Mouse (Mus musculus) liver, embryonic 13.5 days (tissue): ENCODE results near the gene Igf2r. TPM values are rescaled to one million over a fixed set of nuclear protein-coding genes. Genes with fewer than 3 reads are reported as not detected.

Experiments
- ATAC-seq: fragments of 200-750 bp; cut with Nextera tagmentation; 2 replicates; pipeline ENCODE4 v1.8.0; 2017; ENCODE audit warnings: low read depth, mild to moderate bottlenecking, moderate number of reproducible peaks, moderate library complexity
- DNase-seq: peaks from one replicate; pipeline ENCODE4 v3.0.0; 2022
- H3K27ac ChIP-seq: fragments of 300-500 bp; sonication (generic); 2 replicates; pipeline ENCODE4 v1.5.1; 2015; ENCODE audit warnings: moderate library complexity, mild to moderate bottlenecking, inconsistent platforms
- H3K27me3 ChIP-seq: fragments of 300-500 bp; sonication (generic); 2 replicates; pipeline ENCODE4 v1.6.1; 2015; ENCODE audit warnings: mild to moderate bottlenecking, inconsistent platforms
- H3K36me3 ChIP-seq: fragments of 300-500 bp; sonication (generic); 2 replicates; pipeline ENCODE4 v1.6.1; 2015; ENCODE audit warnings: mild to moderate bottlenecking, inconsistent platforms
- H3K4me1 ChIP-seq: fragments of 300-500 bp; sonication (generic); replicated peaks from 2 replicates; pipeline ENCODE4 v1.6.1; 2015; ENCODE audit warnings: inconsistent platforms
- H3K4me2 ChIP-seq: fragments of 300-500 bp; sonication (generic); 2 replicates; pipeline ENCODE4 v1.6.1; 2015; ENCODE audit warnings: inconsistent platforms, mild to moderate bottlenecking, moderate library complexity
- H3K4me3 ChIP-seq: fragments of 300-500 bp; sonication (generic); replicated peaks from 2 replicates; pipeline ENCODE4 v1.5.1; 2015; ENCODE audit warnings: mild to moderate bottlenecking, inconsistent platforms
- H3K9ac ChIP-seq: fragments of 300-500 bp; sonication (generic); 2 replicates; pipeline ENCODE4 v1.6.1; 2015; ENCODE audit warnings: mild to moderate bottlenecking, inconsistent platforms
- H3K9me3 ChIP-seq: fragments of 300-500 bp; sonication (generic); replicated peaks from 2 replicates; pipeline ENCODE4 v1.6.1; 2016; ENCODE audit warnings: inconsistent platforms
- WGBS: fragments of 180-500 bp; shearing (Covaris S2); methylation state at CpG from one replicate; pipeline ENCODE4 v1.1.7; 2015; ENCODE audit not compliant: insufficient replicate concordance; 5-methylcytosine and 5-hydroxymethylcytosine counted together
- polyA plus RNA-seq: library from polyadenylated mRNA; unstranded; fragments of >200 nt; fragmentation: Nextera tagmentation; extraction: Ambion mirVana; gene quantifications from 2 replicates; pipeline ENCODE4 v1.2.1, GENCODE M21; 2015

The Igf2r gene
- polyA plus RNA-seq, 1 experiment from 2014 or later = 13.8 TPM

DNA sequence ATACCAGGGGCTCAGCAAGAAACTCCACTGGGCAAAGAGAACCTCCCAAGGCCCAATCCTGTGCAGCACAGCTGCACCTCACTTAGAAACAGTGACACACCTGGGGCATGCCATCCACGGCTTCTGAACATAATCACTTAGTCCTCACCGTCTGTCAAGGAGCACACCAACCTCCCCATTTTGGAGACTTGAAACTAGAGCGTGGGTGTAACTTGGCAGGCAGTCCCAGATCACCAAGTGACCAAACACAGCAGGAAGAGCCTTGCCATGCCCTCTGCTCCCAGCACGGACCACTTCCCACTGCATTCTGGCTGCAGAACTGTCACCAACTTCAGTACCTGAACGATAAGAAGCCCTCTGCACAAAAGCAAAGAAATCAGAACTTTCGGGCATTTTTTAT lies 12.3 kb downstream of the Igf2r start:
- DNase-seq = no peak
- H3K4me1 ChIP-seq = peaks cover 89% of the 10 kb centered on the region

DNA sequence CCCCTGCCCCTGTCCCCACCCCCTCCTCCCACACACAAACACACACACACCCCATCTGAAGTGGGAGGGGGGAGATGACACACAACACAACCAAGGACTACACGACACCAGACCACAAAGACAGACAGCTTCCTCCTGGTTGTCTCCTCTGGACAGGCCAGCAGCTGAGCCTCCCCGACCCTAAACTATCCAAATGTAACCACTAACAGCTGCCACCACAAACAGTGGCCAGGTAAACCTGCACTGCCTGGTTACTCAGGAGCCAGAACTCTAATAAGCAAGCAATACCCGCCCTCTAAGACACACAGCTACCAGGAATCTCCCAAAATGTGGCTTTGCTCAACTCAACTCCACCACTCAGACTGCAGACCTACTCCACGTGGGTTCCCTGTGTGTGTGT lies 13.5 kb downstream of the Igf2r start:
- H3K4me1 ChIP-seq = peaks cover 91% of the 10 kb centered on the region
- H3K4me2 ChIP-seq = no peak overlapping the region
- WGBS = 31% methylated on average over 4 of the region's 4 CpGs
- no peak overlapping the region for H3K4me3 ChIP-seq
- no peak overlapping the region for H3K9ac ChIP-seq
- ATAC-seq (no peak), DNase-seq (no peak)
- H3K27ac ChIP-seq = no peak overlapping the region
- H3K9me3 ChIP-seq = no peaks in the 10 kb centered on the region
- peaks cover 12% of the 10 kb centered on the region; the same call in 1 of the 2 replicates for H3K36me3 ChIP-seq
- H3K27me3 ChIP-seq = no peaks in the 10 kb centered on the region

More for the DNA sequence above, 12.3 kb downstream of the Igf2r start:
- H3K27me3 ChIP-seq = no peaks in the 10 kb centered on the region
- no peaks in the 10 kb centered on the region for H3K9me3 ChIP-seq
- 71% methylated on average over 6 of the region's 6 CpGs for WGBS
- no peak overlapping the region for H3K9ac ChIP-seq
- H3K4me3 ChIP-seq = no peak overlapping the region
- no peak for ATAC-seq
- no peak overlapping the region for H3K4me2 ChIP-seq
- peaks cover 14% of the 10 kb centered on the region; the same call in 1 of the 2 replicates for H3K36me3 ChIP-seq
- H3K27ac ChIP-seq = no peak overlapping the region

DNA sequence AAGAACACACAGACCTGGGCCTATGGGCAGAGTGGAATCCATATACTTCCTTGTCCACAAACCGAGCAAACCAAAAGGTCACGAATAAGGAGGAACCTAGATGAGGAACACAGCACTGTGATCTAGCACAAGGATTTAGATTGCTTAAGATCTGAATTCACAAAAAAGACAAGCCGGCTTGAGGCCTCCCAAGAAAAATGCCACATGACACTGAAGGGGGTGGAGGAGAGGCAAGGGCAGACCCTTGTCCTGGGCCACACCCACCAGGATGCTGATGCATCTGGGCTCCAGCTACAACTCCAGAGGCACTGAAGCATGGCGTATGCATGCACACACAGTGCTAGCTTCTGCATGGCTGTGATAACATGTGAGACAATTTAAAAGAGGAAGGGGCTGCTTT lies 14.3 kb downstream of the Igf2r start:
- H3K27me3 ChIP-seq = no peaks in the 10 kb centered on the region
- ATAC-seq (0 out of 2 replicates have a peak, but pooled peaks have one; percentile 33), DNase-seq (no peak)
- peaks cover 6% of the 10 kb centered on the region; the same call in 1 of the 2 replicates for H3K36me3 ChIP-seq
- H3K27ac ChIP-seq = no peak overlapping the region; the same call in 1 of the 2 replicates
- H3K9ac ChIP-seq = no peak overlapping the region
- H3K4me3 ChIP-seq = no peak overlapping the region
- H3K4me2 ChIP-seq = no peak overlapping the region
- WGBS = 35% methylated on average over 4 of the region's 4 CpGs
- peaks cover 91% of the 10 kb centered on the region for H3K4me1 ChIP-seq
- H3K9me3 ChIP-seq = no peaks in the 10 kb centered on the region

DNA sequence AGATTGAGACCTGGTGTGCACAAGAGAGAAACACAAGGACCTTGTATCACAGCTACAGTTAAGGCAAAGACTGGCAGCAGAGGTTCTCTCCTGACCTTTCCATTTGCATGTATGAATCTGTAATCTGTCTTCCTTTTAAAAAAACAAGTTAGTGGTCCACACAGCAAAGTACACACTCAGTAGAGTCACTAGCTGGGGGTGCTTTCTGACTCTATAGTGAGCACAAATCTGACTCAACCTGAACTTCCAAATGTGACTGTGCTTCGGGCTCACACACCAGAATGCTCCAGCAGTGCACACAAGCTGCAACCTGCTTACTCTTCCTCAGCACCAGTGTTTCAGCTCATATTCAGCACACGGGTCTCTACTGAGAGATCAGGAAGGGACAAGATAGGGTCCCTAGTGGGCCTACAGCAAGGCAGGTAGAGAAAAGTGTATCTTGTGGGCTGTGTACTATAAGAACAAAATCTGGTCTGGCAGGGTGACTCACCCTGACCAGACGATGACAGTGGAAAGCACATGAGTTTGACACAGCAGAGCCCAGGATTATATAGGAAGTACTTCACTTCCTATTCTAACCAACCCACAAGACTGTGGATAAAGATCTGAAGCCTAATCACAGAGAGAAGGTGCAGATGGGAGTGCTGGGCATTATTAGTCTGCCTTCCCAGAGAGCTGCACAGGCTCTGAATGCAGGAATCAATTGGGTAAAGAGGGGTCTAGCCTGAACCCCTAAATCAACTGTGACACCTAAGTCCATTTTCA lies 15.0 kb downstream of the Igf2r start:
- Histone ChIP-seq H3K9ac (no peak overlapping the region), H3K27me3 (no peaks in the 10 kb centered on the region), H3K27ac (no peak overlapping the region; the same call in 1 of the 2 replicates), H3K4me1 (peaks cover 89% of the 10 kb centered on the region), H3K4me2 (no peak overlapping the region), H3K36me3 (peaks cover 2% of the 10 kb centered on the region; the same call in 1 of the 2 replicates), H3K4me3 (no peak overlapping the region), H3K9me3 (no peaks in the 10 kb centered on the region)
- 38% methylated on average over 3 of the region's 3 CpGs for WGBS
- 0 out of 2 replicates have a peak, but pooled peaks have one; percentile 16 for ATAC-seq
- no peak for DNase-seq

DNA sequence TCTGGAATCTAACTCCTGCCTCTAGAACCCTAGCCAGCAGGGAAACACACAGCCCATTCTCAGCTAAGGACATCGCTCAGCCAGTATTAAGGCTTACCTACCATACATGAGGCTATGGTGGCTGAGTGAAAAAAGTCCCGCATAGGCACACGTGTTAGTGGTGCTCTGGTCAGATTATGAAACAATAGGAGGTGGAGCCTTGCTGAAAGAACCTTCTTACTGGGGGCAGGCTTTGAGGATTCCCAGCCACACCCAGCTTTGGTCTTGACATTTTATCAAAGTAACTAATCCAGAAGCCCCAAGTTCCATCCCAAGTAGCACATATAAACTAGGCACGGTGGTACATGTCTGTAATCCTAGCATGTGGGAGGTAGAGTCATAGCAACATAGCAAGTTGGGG lies 16.4 kb downstream of the Igf2r start:
- H3K36me3 ChIP-seq = peaks cover 2% of the 10 kb centered on the region; the same call in 1 of the 2 replicates
- no peak overlapping the region for H3K4me2 ChIP-seq
- DNase-seq = no peak
- H3K27me3 ChIP-seq = no peaks in the 10 kb centered on the region
- 0 out of 2 replicates have a peak, but pooled peaks have one; percentile 11 for ATAC-seq
- WGBS = 45% methylated on average over 4 of the region's 4 CpGs
- H3K4me1 ChIP-seq = peaks cover 90% of the 10 kb centered on the region
- no peak overlapping the region for H3K4me3 ChIP-seq
- H3K27ac ChIP-seq = no peak overlapping the region
- H3K9me3 ChIP-seq = no peaks in the 10 kb centered on the region
- no peak overlapping the region for H3K9ac ChIP-seq

DNA sequence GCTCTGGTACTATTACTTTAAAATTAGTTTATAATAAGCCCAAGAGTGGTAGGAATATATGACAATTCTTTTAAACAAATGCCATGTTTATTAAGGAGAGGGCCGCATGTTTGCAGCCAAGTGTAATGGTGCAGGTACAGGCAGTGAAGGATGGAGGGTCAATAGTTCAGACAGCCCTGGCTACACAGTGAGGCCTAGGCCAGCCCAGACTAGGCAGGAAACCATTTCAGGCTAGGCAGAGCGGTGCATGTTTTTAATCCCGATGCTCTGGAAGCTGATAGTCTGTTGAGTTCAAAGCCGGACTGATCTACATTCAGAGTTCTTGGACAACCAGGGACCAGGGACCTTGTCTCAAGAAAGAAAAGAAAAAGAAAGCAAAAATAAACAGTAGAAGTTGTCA lies 17.8 kb downstream of the Igf2r start:
- peaks cover 84% of the 10 kb centered on the region for H3K4me1 ChIP-seq

DNA sequence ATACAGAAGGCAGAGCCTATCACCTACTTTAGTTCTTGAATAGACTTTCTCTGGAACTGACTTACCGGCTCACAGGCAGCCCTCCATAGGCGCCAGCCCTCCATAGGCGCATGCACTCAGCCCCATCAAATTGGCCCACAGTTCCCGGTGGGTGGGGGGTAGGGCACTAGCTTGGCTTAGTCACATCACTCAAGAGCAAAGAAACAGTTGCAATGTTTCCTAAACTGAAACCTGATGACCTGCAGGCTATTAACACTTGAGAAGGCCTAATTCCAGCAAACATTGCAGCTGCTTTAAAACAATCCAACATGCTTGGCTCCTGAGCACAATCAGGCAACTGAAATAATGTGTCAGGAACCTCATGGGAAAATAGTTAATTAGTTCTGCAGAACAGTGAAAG lies 18.2 kb downstream of the Igf2r start:
- WGBS = 51% methylated on average over 4 of the region's 4 CpGs
- DNase-seq (no peak), ATAC-seq (no peak)
- Histone ChIP-seq H3K4me3 (no peak overlapping the region), H3K4me2 (no peak overlapping the region), H3K4me1 (peaks cover 83% of the 10 kb centered on the region), H3K27me3 (no peaks in the 10 kb centered on the region), H3K9ac (no peak overlapping the region), H3K27ac (no peak overlapping the region), H3K36me3 (no peaks in the 10 kb centered on the region; the same call in 1 of the 2 replicates), H3K9me3 (no peaks in the 10 kb centered on the region)

More for the DNA sequence above, 17.8 kb downstream of the Igf2r start:
- no peaks in the 10 kb centered on the region; the same call in 1 of the 2 replicates for H3K36me3 ChIP-seq
- no peak overlapping the region for H3K4me3 ChIP-seq
- no peaks in the 10 kb centered on the region for H3K9me3 ChIP-seq
- no peaks in the 10 kb centered on the region for H3K27me3 ChIP-seq
- H3K4me2 ChIP-seq = no peak overlapping the region
- 72% methylated on average over 4 of the region's 4 CpGs for WGBS
- DNase-seq = no peak
- no peak overlapping the region for H3K27ac ChIP-seq
- no peak for ATAC-seq
- H3K9ac ChIP-seq = no peak overlapping the region

DNA sequence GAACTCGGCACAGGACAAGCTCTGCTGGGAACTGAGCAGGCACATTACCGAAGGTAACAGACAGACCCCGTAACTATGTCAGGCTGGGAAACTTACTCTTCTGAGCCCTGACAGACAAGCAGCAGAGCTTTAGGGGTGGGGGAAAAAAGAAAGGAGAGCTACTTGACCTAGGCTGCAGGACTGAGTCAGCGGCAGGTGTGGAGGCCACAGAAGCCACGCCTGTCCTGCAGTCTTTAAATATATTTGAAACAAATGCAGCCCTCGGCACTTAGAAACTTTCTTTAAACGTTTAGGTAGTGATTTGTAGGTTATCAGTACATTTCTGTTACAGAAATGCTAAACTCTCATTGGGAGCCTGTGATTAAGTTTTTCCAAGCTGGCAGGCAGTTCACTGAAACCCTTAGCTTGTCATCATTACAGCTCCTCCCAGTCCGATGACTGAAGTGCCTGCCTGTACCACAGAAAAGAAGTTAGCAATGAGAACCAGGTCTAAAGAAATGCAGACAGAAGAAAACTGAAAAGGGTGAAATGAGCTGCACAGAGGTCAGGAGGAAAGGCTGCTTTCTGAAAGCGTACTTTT lies 18.8 kb downstream of the Igf2r start:
- 56% methylated on average over 9 of the region's 9 CpGs for WGBS
- H3K27ac ChIP-seq = no peak overlapping the region; the same call in 1 of the 2 replicates
- no peak overlapping the region for H3K4me2 ChIP-seq
- no peak for DNase-seq
- H3K4me3 ChIP-seq = no peak overlapping the region
- peaks cover 83% of the 10 kb centered on the region for H3K4me1 ChIP-seq
- H3K27me3 ChIP-seq = no peaks in the 10 kb centered on the region
- no peak for ATAC-seq
- peaks cover 2% of the 10 kb centered on the region for H3K36me3 ChIP-seq
- no peak overlapping the region for H3K9ac ChIP-seq
- H3K9me3 ChIP-seq = no peaks in the 10 kb centered on the region

DNA sequence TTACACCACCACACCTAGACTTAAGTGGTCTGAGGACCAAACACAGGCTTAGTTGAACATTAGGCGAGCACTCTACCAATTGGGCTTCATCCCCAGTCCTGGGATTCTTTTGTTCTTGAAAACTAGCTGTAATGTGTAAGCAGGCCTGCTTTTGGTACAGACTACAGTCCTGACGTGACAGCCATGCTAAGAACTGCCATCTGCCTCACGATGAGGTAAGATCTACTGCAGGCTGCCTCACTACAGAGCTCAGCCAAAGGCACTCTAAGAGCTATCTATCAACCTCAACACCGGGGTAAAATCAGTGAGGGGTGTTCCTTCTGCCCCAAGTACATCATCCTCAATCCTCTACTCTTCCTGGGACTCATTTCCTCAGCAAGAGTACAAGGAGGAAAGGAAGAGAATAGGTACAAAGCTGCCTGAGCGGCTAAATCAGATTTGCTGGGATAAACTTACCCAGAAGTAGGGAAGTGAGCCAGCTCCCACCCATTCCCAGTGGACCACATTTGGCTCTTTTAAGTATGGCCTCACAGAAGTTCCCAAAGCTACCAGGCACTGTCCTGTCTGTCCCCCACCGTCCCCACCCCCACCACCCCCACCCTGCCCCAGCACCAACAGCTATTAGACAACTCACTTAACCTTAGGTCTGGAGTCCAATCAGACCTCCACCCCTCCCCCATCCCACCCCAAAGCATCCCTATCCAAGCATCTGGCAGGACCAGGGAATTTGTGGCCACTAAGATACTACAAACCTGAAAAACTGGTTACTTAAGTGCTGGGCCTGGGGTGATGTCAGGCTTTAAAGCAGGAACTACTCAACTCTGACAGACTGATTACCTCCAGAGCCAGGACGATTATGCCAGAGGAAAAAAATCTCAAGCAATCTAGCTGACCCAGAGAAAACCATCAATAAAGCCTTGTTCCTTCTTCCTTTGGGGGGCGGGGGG lies 19.8 kb downstream of the Igf2r start:
- Histone ChIP-seq H3K4me2 (no peak overlapping the region), H3K9ac (0 out of 2 replicates have a peak overlapping the region, but pooled peaks have one; percentile 17), H3K9me3 (no peaks in the 10 kb centered on the region), H3K36me3 (peaks cover 12% of the 10 kb centered on the region), H3K4me1 (peaks cover 84% of the 10 kb centered on the region), H3K4me3 (no peak overlapping the region), H3K27me3 (no peaks in the 10 kb centered on the region), H3K27ac (no peak overlapping the region)
- no peak for DNase-seq
- 44% methylated on average over 8 of the region's 8 CpGs for WGBS
- no peak for ATAC-seq

DNA sequence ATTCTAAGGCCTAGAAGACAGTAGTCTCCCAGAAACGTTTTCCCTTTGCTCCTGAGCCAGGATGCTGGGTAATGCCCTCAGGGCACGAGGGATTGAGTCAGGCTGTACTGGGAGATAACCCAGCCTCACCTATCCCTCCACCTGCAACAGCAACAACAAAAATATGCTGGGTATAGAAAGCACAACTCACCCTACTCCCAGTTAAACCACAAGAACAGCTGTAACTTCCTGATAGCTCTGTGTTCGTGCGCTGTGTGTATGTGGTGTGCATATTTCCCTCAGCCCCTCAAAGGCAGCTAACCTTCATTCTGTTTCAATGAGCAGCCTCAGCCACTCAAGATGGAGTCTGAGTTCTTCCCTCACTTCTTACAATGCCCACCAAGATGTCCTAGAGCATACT lies 23.7 kb downstream of the Igf2r start:
- DNase-seq (peak; percentile 32), ATAC-seq (peak; percentile 77)
- Histone ChIP-seq H3K4me3 (no peak overlapping the region), H3K9me3 (peaks cover 9% of the 10 kb centered on the region; the same call in 1 of the 2 replicates), H3K4me2 (0 out of 2 replicates have a peak overlapping the region, but pooled peaks have one; percentile 12), H3K27me3 (no peaks in the 10 kb centered on the region), H3K4me1 (peaks cover 75% of the 10 kb centered on the region), H3K36me3 (peaks cover 51% of the 10 kb centered on the region), H3K9ac (no peak overlapping the region), H3K27ac (peak overlapping the region; percentile 58; the same call in 1 of the 2 replicates)
- WGBS = 13% methylated on average over 4 of the region's 4 CpGs
